Mouse (Mus musculus): ENCODE measurements around the gene Bbx. TPM values are rescaled to one million over a fixed set of nuclear protein-coding genes. Genes with fewer than 3 reads are reported as not detected.

Gene Bbx
- total RNA-seq, 2 experiments from 2014 or later = 12.3 to 15.6 TPM

GRCm38 (mm10) chr16:50167231-50167982 lies 264.8 kb downstream of the Bbx start:
- DNase-seq = no peak

GRCm38 (mm10) chr16:50160418-50161271 lies 271.5 kb downstream of the Bbx start:
- DNase-seq = no peak

GRCm38 (mm10) chr16:50158546-50158945 lies 273.6 kb downstream of the Bbx start:
- DNase-seq = no peak

- no peak for DNase-seq
Measured at GRCm38 (mm10) chr16:50149606-50150005, 282.6 kb downstream of the Bbx start.

GRCm38 (mm10) chr16:50147900-50148299 lies 284.3 kb downstream of the Bbx start:
- DNase-seq = no peak

Other genes with a start within 250 kb of the Bbx start
- gene Ccdc54, start 158.8 kb upstream of the Bbx start, total RNA-seq (2021) = not detected